Mouse (Mus musculus) Patski (cell line): Measurements from ENCODE around the gene Olfr73. TPM values are rescaled to one million over a fixed set of nuclear protein-coding genes. Genes with fewer than 3 reads are reported as not detected.
"Not testable (repeated sequence)": the region's sequence is repeated elsewhere in the genome, so short reads cannot be mapped to it uniquely, and the experiment has no call there.

ENCODE experiments used
- ATAC-seq: fragments of 100-300 bp; one replicate; pipeline ENCODE4 v1.8.0; 2021
- CTCF ChIA-PET: fragments of 350-600 bp; sonication (Branson Sonifier 250); formaldehyde crosslinking; loops from one replicate; lab custom pipeline; 2022; ENCODE audit warnings: inconsistent platforms; lab: Charles Lee
- POLR2A ChIA-PET: fragments of 350-600 bp; sonication (Branson Sonifier 250); formaldehyde crosslinking; loops from one replicate; lab custom pipeline; 2022; ENCODE audit warnings: antibody characterized with exemption, inconsistent platforms; lab: Charles Lee
- DNase-seq: peaks from one replicate; pipeline ENCODE4 v3.0.0-alpha.2; 2011; ENCODE audit warnings: low read depth, low spot score
- H3K27me3 ChIP-seq: fragments of 371-371 bp; one replicate; pipeline ENCODE4 v1.5.1; 2021
- CTCF ChIP-seq: fragments of 100-300 bp; IDR thresholded peaks from one replicate; pipeline ENCODE4 v1.5.1; 2021
- in situ Hi-C: fragments of 300-500 bp; cut with MboI; formaldehyde crosslinking; loops from 3 replicates; pipeline ENCODE4 v1.11.1; 2018; ENCODE audit warnings: low pct_unique_long_range_greater_than_20kb, mixed read lengths
- polyA plus RNA-seq: library from polyadenylated mRNA; unstranded; gene quantifications from one replicate; pipeline ENCODE4 v1.2.3, GENCODE M21; 2021

Olfr73 gene
- polyA plus RNA-seq = not detected

GRCm38 (mm10) chr2:88037599-88037998, at the start of gene Olfr73:
Gene Olfr73, minus strand, starts transcription at chr2:88037699.
- ChIA-PET POLR2A (no interaction called here), CTCF (no interaction called here)
- TF ChIP-seq CTCF = no peak
- H3K27me3 ChIP-seq = no peaks in the 10 kb centered on the region
- DNase-seq (no peak), ATAC-seq (no peak)
- in situ Hi-C loops = no loop called here

DNA sequence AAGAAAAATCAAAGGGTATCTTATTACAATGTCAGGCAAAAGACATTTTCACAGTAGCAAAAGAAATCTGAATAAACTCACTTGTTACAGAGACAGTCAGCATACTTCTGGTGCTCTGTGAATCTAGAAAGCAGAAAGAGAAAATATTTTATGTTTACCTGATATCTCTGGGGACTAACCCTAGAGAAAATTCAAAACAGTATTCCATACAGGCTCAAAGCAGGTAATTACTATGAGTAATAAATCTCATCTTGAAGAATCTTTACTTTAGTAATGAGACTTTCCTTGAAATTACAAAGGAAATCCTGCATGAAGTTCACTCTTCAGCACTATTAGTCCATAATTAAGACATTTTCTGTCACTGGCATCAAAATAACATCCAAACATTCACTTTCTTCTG, 34.2 kb upstream of the Olfr73 start, which contains the start of gene Olfr1163:
Gene Olfr1163, minus strand, starts transcription at position 101 of the 400 bp plus-strand sequence.
- ATAC-seq (no peak), DNase-seq (no peak)
- POLR2A ChIA-PET = no interaction called here
- no peak for TF ChIP-seq CTCF
- H3K27me3 ChIP-seq = no peaks in the 10 kb centered on the region
- CTCF ChIA-PET = no interaction called here
- in situ Hi-C loops = no loop called here

DNA sequence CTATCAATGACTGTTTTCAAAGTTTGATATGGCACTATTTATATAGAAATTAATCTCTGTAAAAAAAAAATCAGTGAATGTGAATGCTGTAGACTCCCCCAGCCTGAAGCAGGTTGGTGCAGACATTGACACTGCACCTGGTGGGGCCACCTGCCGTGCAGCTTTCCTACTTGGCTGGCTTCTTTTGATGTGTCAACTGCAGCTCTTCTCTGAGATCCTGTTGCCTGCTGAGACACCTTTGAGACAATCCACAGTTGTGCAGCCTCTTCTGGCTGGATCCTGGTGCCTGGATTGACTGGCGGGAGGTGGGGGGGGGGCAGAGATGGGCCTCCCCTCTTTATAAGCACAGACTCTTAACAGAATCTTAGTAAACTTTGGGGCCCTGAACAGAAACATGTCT, 26.1 kb upstream of the Olfr73 start:
- CTCF ChIA-PET = no interaction called here
- ATAC-seq (no peak), DNase-seq (no peak)
- no peaks in the 10 kb centered on the region for H3K27me3 ChIP-seq
- in situ Hi-C loops = no loop called here
- POLR2A ChIA-PET = no interaction called here
- no peak for TF ChIP-seq CTCF

GRCm38 (mm10) chr2:88051029-88051428, 13.5 kb upstream of the Olfr73 start, which contains the start of gene Olfr1162:
Gene Olfr1162, minus strand, starts transcription at chr2:88051129.
- ChIA-PET POLR2A (no interaction called here), CTCF (no interaction called here)
- in situ Hi-C loops = no loop called here
- no peak for DNase-seq
- no peaks in the 10 kb centered on the region for H3K27me3 ChIP-seq
- ATAC-seq = no peak
- no peak for TF ChIP-seq CTCF

DNA sequence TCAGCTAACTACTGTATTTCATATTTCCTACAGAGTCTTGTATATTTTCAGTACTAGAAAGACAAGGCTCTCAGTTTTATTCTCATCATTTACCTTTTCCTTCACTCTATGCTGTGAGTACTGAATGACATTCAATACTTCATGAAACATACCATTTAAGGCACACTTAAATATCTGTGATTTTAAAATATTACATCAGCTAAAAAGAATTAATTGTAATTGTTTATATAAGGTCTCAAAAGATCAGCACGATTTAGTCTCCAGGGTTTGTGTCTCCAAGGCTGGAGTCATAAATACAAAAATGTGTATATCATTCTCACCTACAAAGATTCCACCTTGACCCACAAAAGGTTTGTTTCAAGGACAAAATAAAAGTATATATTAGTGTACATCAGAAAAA, 15.0 kb downstream of the Olfr73 start, which contains the start of gene Olfr1161:
Gene Olfr1161, plus strand, starts transcription at position 301 of the 400 bp plus-strand sequence.
- POLR2A ChIA-PET, H3K27me3 ChIP-seq, CTCF ChIA-PET, ATAC-seq, in situ Hi-C loops, DNase-seq: not testable (repeated sequence)

DNA sequence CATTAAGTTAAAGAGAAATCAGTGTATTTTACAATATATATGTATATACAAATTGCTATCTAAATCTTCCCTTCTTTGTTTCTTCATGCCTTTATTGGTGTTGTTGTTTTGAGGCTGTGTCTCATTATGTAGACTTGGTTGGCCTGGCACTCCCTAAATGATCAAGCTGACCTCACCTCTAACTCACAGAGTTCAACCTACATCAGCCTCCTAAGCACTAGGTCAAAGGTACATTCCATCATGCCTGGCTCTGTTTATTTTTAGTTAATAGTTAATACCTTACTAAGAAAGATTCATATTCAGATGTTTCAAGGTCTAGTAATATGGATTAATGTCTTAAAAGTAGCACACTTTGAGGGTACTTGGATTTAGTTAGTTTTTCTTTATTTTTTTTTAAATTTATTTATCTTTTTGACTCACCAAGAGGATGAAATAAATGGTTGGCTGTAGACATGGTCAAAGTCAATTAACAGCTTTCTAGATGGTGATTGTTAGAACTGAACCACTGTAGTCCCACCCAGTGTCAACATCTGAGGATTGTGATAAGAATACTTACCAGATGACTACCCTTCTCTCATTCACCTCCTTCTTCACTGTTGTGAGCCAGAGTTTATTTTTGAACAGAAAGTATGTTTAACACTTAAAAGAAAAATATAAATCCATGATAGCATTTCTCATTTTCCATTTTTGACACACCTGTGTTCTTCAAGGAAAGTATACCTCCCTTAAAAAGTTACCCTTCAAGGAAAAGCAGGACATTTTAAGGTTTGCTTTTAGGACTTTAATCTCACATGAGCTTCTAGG, 29.8 kb downstream of the Olfr73 start, which contains the start of gene Olfr1160:
Gene Olfr1160, minus strand, starts transcription at position 754 of the 804 bp plus-strand sequence.
- ChIA-PET POLR2A (no interaction called here), CTCF (no interaction called here)
- H3K27me3 ChIP-seq = no peaks in the 10 kb centered on the region
- in situ Hi-C loops = no loop called here
- ATAC-seq (no peak), DNase-seq (no peak)
- no peak for TF ChIP-seq CTCF

GRCm38 (mm10) chr2:87989813-87990212, 47.7 kb downstream of the Olfr73 start, which contains the start of gene Olfr1158:
Gene Olfr1158, plus strand, starts transcription at chr2:87990113.
- no peak for DNase-seq
- CTCF ChIA-PET = no interaction called here
- in situ Hi-C loops = no loop called here
- no peak for ATAC-seq
- POLR2A ChIA-PET = no interaction called here
- no peak for TF ChIP-seq CTCF
- H3K27me3 ChIP-seq = no peaks in the 10 kb centered on the region

Other genes starting within 250 kb of the Olfr73 start
- not detected for gene Olfr1143, start 237.1 kb downstream of the Olfr73 start, polyA plus RNA-seq
- gene Olfr1145, start 227.9 kb downstream of the Olfr73 start, polyA plus RNA-seq = not detected
- not detected for gene Olfr1148, start 207.2 kb downstream of the Olfr73 start, polyA plus RNA-seq
- gene Olfr1150-ps1, start 193.7 kb downstream of the Olfr73 start, polyA plus RNA-seq = not detected
- not detected for gene Olfr1151, start 181.8 kb downstream of the Olfr73 start, polyA plus RNA-seq
- 0.01 TPM for gene Olfr1152, start 171.2 kb downstream of the Olfr73 start, polyA plus RNA-seq
- not detected for gene Olfr1153, start 142.7 kb downstream of the Olfr73 start, polyA plus RNA-seq
- not detected for gene Olfr1154, start 132.5 kb downstream of the Olfr73 start, polyA plus RNA-seq
- gene Olfr1155, start 92.6 kb downstream of the Olfr73 start, polyA plus RNA-seq = not detected
- 0.01 TPM for gene Olfr1156, start 84.6 kb downstream of the Olfr73 start, polyA plus RNA-seq
- not detected for gene Olfr1157, start 69.4 kb downstream of the Olfr73 start, polyA plus RNA-seq
- gene Olfr74, start 63.0 kb downstream of the Olfr73 start, polyA plus RNA-seq = not detected
- gene Olfr1158, start 47.6 kb downstream of the Olfr73 start, polyA plus RNA-seq = not detected
- not detected for gene Olfr1160, start 29.4 kb downstream of the Olfr73 start, polyA plus RNA-seq
- not detected for gene Olfr1161, start 14.9 kb downstream of the Olfr73 start, polyA plus RNA-seq
- gene Olfr1162, start 13.4 kb upstream of the Olfr73 start, polyA plus RNA-seq = not detected
- not detected for gene Olfr1163, start 34.1 kb upstream of the Olfr73 start, polyA plus RNA-seq
- not detected for gene Olfr1164, start 56.3 kb upstream of the Olfr73 start, polyA plus RNA-seq
- not detected for gene Olfr1166, start 90.6 kb upstream of the Olfr73 start, polyA plus RNA-seq
- gene Olfr1167, start 117.5 kb upstream of the Olfr73 start, polyA plus RNA-seq = not detected
- not detected for gene Olfr1168, start 144.2 kb upstream of the Olfr73 start, polyA plus RNA-seq
- not detected for gene Olfr1170, start 190.6 kb upstream of the Olfr73 start, polyA plus RNA-seq
- 0.03 TPM for gene Olfr1173, start 242.2 kb upstream of the Olfr73 start, polyA plus RNA-seq